Mouse (Mus musculus) right cerebral cortex, postnatal 36 days (tissue): ENCODE results near the gene Ifna15.

Source experiments
- DNase-seq, 2 experiments: peaks; one replicate each; pipeline ENCODE4 v3.0.0; 2022; ENCODE audit warnings: low spot score in 2 of 2, mixed read lengths in 1 of 2

Ifna15 gene

GRCm38 (mm10) chr4:88514403-88514802 lies 43.6 kb downstream of the Ifna15 start:
- DNase-seq: peak in 1 of 2 experiments; percentile 7

- no peak for DNase-seq
Observed at GRCm38 (mm10) chr4:88513743-88514142, 44.3 kb downstream of the Ifna15 start.
